Mouse (Mus musculus) erythroblast, embryonic 14.5 days (primary cell): Measurements from ENCODE around the gene Etv1.

ENCODE experiments used
- GATA1 ChIP-seq: IDR thresholded peaks from 2 replicates; pipeline ENCODE4 v1.6.1; 2012; ENCODE audit warnings: low read length, inconsistent platforms, mixed read lengths
- TAL1 ChIP-seq: IDR thresholded peaks from 3 replicates; pipeline ENCODE4 v1.6.1; 2012; ENCODE audit warnings: low read length, inconsistent platforms, mixed read lengths

DNA sequence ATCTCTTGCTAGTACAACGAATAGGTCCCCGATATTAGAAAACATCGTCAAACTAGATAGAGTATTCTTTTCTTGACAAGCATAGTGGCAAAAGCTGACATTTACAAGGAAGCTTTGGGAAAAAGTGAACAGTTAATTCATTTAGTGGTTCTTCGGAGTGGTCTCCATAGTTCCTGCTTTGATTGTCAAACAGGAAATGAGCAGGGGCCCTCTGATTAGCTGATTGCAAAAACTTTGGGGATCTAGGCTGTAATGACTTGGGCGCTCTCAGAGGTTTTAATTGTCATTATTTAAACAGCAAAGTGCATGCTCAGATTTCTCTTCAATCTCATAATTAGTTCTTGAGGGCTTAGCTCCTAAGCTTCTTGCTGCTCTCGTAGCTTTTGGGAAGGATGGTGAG is 75.6 kb downstream of the Etv1 start:
- TF ChIP-seq TAL1 (no peak), GATA1 (no peak)
